Comparison of ENCODE assay signal across 8 mouse cellular contexts in the genomic region with DNA sequence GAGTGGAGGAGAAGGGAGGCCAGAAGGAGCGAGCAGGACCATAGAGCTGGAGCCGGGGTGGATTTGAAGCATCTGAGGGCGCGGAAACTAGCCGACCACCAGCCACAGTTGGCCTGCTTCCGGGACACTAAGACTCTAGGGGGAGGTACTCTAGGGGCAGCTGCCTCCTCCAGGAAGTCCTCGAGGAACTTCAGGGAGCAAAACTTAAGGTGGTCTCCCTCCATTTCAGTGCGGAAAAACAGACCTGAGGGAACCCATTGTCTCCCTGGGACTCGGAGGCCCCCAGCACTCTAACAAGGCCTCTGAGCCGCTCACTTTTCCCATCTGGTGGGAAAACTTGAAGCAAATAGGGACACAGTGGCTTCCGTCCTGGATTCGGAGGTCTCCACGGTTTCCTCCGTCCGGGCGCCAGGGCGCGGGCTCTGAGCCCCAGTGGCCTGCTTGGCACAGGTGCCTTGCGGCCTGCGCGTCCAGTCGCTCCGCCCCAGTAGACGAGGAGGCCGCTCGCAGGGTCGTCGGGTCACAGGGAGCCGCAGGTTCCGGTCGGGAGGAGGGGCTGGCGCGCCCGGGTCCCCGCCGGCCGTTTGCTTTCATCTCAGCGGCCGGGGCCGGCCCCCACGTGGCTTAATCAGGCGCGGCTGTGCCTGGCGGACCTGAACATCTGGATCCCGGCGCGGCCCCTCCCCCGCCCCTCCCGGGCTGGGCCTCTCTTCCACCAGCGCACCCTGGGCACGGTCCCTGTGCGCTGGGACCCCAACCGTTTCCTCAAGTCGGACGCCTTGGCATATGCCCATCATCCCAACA. TPM values are rescaled to one million over a fixed set of nuclear protein-coding genes. Genes with fewer than 3 reads are reported as not detected.
A peak's percentile ranks its signal among the peaks of the same experiment; 100 is the strongest.
DNase-seq lines count a peak whose midpoint lies in the region; ATAC-seq and TF ChIP-seq lines count a peak whose summit lies in the region.

No protein-coding gene starts in this region.

- no peak for ATAC-seq in heart, embryonic 15.5 days (replicated peaks; ENCODE audit: insufficient number of reproducible peaks, insufficient read depth, low FRiP score, low read depth)
- ATAC-seq in embryonic facial prominence, embryonic 13.5 days (ENCODE audit: insufficient number of reproducible peaks, insufficient read depth, low FRiP score, low TSS enrichment, low read depth), result 0 out of 2 replicates have a peak, but pooled peaks have one; percentile 18
- peak; percentile 40 for ATAC-seq in kidney, embryonic 14.5 days (ENCODE audit: low FRiP score, low TSS enrichment)
- ATAC-seq in lung, postnatal 0 days, result peak; percentile 46
- peak; percentile 18; the same call in 1 of the 2 replicates for ATAC-seq in stomach, embryonic 16.5 days (ENCODE audit: insufficient read depth, low FRiP score)
- no peak for ATAC-seq in frontal cortex, adult (ENCODE audit: low TSS enrichment)

- 3% methylated on average over 55 of the region's 55 CpGs for WGBS in heart, embryonic 15.5 days
- WGBS in embryonic facial prominence, embryonic 13.5 days, result 3% methylated on average over 52 of the region's 55 CpGs
- WGBS in kidney, embryonic 14.5 days, result 3% methylated on average over 47 of the region's 55 CpGs
- WGBS in lung, postnatal 0 days, result 4% methylated on average over 50 of the region's 55 CpGs
- 5% methylated on average over 55 of the region's 55 CpGs for WGBS in stomach, embryonic 16.5 days

- no peak overlapping the region for H3K27ac ChIP-seq in heart, embryonic 15.5 days
- peak overlapping the region; percentile 55; the same call in 1 of the 2 replicates for H3K27ac ChIP-seq in embryonic facial prominence, embryonic 13.5 days
- peak overlapping the region; percentile 59; the same call in 1 of the 2 replicates for H3K27ac ChIP-seq in kidney, embryonic 14.5 days (ENCODE audit: low read depth, low read length)
- H3K27ac ChIP-seq in lung, postnatal 0 days (ENCODE audit: low read length), result peak overlapping the region; percentile 88
- 0 out of 2 replicates have a peak overlapping the region, but pooled peaks have one; percentile 7 for H3K27ac ChIP-seq in stomach, embryonic 16.5 days (ENCODE audit: low read length)

- H3K4me3 ChIP-seq in heart, embryonic 15.5 days, result peak overlapping the region; percentile 40
- peak overlapping the region; percentile 37 for H3K4me3 ChIP-seq in embryonic facial prominence, embryonic 13.5 days
- H3K4me3 ChIP-seq in kidney, embryonic 14.5 days (ENCODE audit: low read length), result peak overlapping the region; percentile 31
- peak overlapping the region; percentile 15; the same call in 1 of the 2 replicates for H3K4me3 ChIP-seq in lung, postnatal 0 days (ENCODE audit: low read depth, low read length)
- H3K4me3 ChIP-seq in stomach, embryonic 16.5 days (replicated peaks; ENCODE audit: low read length), result peak overlapping the region; percentile 39

- no peak for TF ChIP-seq CTCF in lung, postnatal 0 days (IDR thresholded peaks at IDR 0.05)

- H3K36me3 ChIP-seq in heart, embryonic 15.5 days, result no peaks in the 10 kb centered on the region
- no peaks in the 10 kb centered on the region for H3K36me3 ChIP-seq in embryonic facial prominence, embryonic 13.5 days
- no peaks in the 10 kb centered on the region for H3K36me3 ChIP-seq in kidney, embryonic 14.5 days (ENCODE audit: control insufficient read depth, insufficient read depth, low read length)
- no peaks in the 10 kb centered on the region for H3K36me3 ChIP-seq in lung, postnatal 0 days (ENCODE audit: insufficient read depth, low read length)
- no peaks in the 10 kb centered on the region for H3K36me3 ChIP-seq in stomach, embryonic 16.5 days (ENCODE audit: control insufficient read depth, insufficient read depth, low read length)

- H3K4me2 ChIP-seq in heart, embryonic 15.5 days, result peak overlapping the region; percentile 62
- H3K4me2 ChIP-seq in embryonic facial prominence, embryonic 13.5 days, result peak overlapping the region; percentile 74
- peak overlapping the region; percentile 47 for H3K4me2 ChIP-seq in kidney, embryonic 14.5 days (replicated peaks; ENCODE audit: low read depth, low read length)
- peak overlapping the region; percentile 44 for H3K4me2 ChIP-seq in lung, postnatal 0 days (replicated peaks; ENCODE audit: low read depth, low read length)
- H3K4me2 ChIP-seq in stomach, embryonic 16.5 days (ENCODE audit: low read depth, low read length), result peak overlapping the region; percentile 57

- no peaks in the 10 kb centered on the region for H3K9me3 ChIP-seq in heart, embryonic 15.5 days (replicated peaks)
- H3K9me3 ChIP-seq in embryonic facial prominence, embryonic 13.5 days, result no peaks in the 10 kb centered on the region
- no peaks in the 10 kb centered on the region for H3K9me3 ChIP-seq in kidney, embryonic 14.5 days (ENCODE audit: control insufficient read depth, low read length)
- no peaks in the 10 kb centered on the region for H3K9me3 ChIP-seq in lung, postnatal 0 days (ENCODE audit: low read length)
- no peaks in the 10 kb centered on the region for H3K9me3 ChIP-seq in stomach, embryonic 16.5 days (replicated peaks; ENCODE audit: control insufficient read depth, low read length)

- TF ChIP-seq EP300 in lung, postnatal 0 days (IDR thresholded peaks at IDR 0.05), result no peak

- peaks cover 42% of the 10 kb centered on the region for H3K4me1 ChIP-seq in heart, embryonic 15.5 days (replicated peaks)
- peaks cover 65% of the 10 kb centered on the region for H3K4me1 ChIP-seq in embryonic facial prominence, embryonic 13.5 days
- peaks cover 27% of the 10 kb centered on the region for H3K4me1 ChIP-seq in kidney, embryonic 14.5 days (ENCODE audit: control insufficient read depth, insufficient read depth, low read length)
- peaks cover 16% of the 10 kb centered on the region for H3K4me1 ChIP-seq in lung, postnatal 0 days (ENCODE audit: insufficient read depth, low read depth, low read length)
- H3K4me1 ChIP-seq in stomach, embryonic 16.5 days (ENCODE audit: control insufficient read depth, insufficient read depth, low read length), result peaks cover 35% of the 10 kb centered on the region

- no peak for DNase-seq in heart, adult 9 months (ENCODE audit: low spot score in 2 of 2)
- peak; percentile 51 for DNase-seq in lung, postnatal 0 days (ENCODE audit: low spot score)
- DNase-seq in urinary bladder, postnatal 4 days (ENCODE audit: low spot score in 2 of 2), result no peak

- H3K27me3 ChIP-seq in heart, embryonic 15.5 days, result peaks cover 98% of the 10 kb centered on the region
- peaks cover 79% of the 10 kb centered on the region for H3K27me3 ChIP-seq in embryonic facial prominence, embryonic 13.5 days
- H3K27me3 ChIP-seq in kidney, embryonic 14.5 days (ENCODE audit: control insufficient read depth, insufficient read depth, low read length), result peaks cover 93% of the 10 kb centered on the region
- H3K27me3 ChIP-seq in lung, postnatal 0 days (replicated peaks; ENCODE audit: insufficient read depth, low read length), result peaks cover 41% of the 10 kb centered on the region
- H3K27me3 ChIP-seq in stomach, embryonic 16.5 days (ENCODE audit: control insufficient read depth, insufficient read depth, low read length), result peaks cover 86% of the 10 kb centered on the region

- peak overlapping the region; percentile 21; the same call in 1 of the 2 replicates for H3K9ac ChIP-seq in heart, embryonic 15.5 days
- H3K9ac ChIP-seq in embryonic facial prominence, embryonic 13.5 days, result peak overlapping the region; percentile 64
- no peak overlapping the region; the same call in 1 of the 2 replicates for H3K9ac ChIP-seq in kidney, embryonic 14.5 days (ENCODE audit: low read depth, low read length)
- H3K9ac ChIP-seq in lung, postnatal 0 days (replicated peaks; ENCODE audit: low read depth), result no peak overlapping the region
- H3K9ac ChIP-seq in stomach, embryonic 16.5 days (ENCODE audit: low read length), result peak overlapping the region; percentile 54; the same call in 1 of the 2 replicates

RNA-seq across cellular contexts. Expression of a gene that starts 1.0 kb away (rescaled TPM):
- 0.24 and 0.96 TPM in 2 replicates for polyA plus RNA-seq in heart, embryonic 15.5 days (2015; fragmentation: Nextera tagmentation; extraction: Ambion mirVana)
- polyA plus RNA-seq in embryonic facial prominence, embryonic 13.5 days (2015; fragmentation: Nextera tagmentation; extraction: Ambion mirVana), result 32.3 and 34.8 TPM in 2 replicates
- polyA plus RNA-seq in kidney, embryonic 14.5 days (2014; fragmentation: Nextera tagmentation; extraction: Ambion mirVana), result 8.5 and 12.4 TPM in 2 replicates
- polyA plus RNA-seq in lung, postnatal 0 days (2015; fragmentation: Nextera tagmentation; extraction: Ambion mirVana), result 4.1 and 5.2 TPM in 2 replicates
- polyA plus RNA-seq in stomach, embryonic 16.5 days (2015; fragmentation: Nextera tagmentation; extraction: Ambion mirVana), result 2.8 and 4.3 TPM in 2 replicates

RNA-seq across cellular contexts. Expression of a gene that starts 4.8 kb away (rescaled TPM):
- polyA plus RNA-seq in heart, embryonic 15.5 days (2015; fragmentation: Nextera tagmentation; extraction: Ambion mirVana), result 3.8 and 11.1 TPM in 2 replicates
- polyA plus RNA-seq in embryonic facial prominence, embryonic 13.5 days (2015; fragmentation: Nextera tagmentation; extraction: Ambion mirVana), result 152 and 159 TPM in 2 replicates
- polyA plus RNA-seq in kidney, embryonic 14.5 days (2014; fragmentation: Nextera tagmentation; extraction: Ambion mirVana), result 26.7 and 34.8 TPM in 2 replicates
- polyA plus RNA-seq in lung, postnatal 0 days (2015; fragmentation: Nextera tagmentation; extraction: Ambion mirVana), result 98.7 and 112 TPM in 2 replicates
- 3.4 and 4.9 TPM in 2 replicates for polyA plus RNA-seq in stomach, embryonic 16.5 days (2015; fragmentation: Nextera tagmentation; extraction: Ambion mirVana)

RNA-seq across cellular contexts. Expression of a gene that starts 11.4 kb away (rescaled TPM):
- polyA plus RNA-seq in heart, embryonic 15.5 days (2015; fragmentation: Nextera tagmentation; extraction: Ambion mirVana), result 8.7 and 12.7 TPM in 2 replicates
- polyA plus RNA-seq in embryonic facial prominence, embryonic 13.5 days (2015; fragmentation: Nextera tagmentation; extraction: Ambion mirVana), result 28.2 and 30.8 TPM in 2 replicates
- polyA plus RNA-seq in kidney, embryonic 14.5 days (2014; fragmentation: Nextera tagmentation; extraction: Ambion mirVana), result 14.4 and 19.2 TPM in 2 replicates
- 19.0 and 21.6 TPM in 2 replicates for polyA plus RNA-seq in lung, postnatal 0 days (2015; fragmentation: Nextera tagmentation; extraction: Ambion mirVana)
- polyA plus RNA-seq in stomach, embryonic 16.5 days (2015; fragmentation: Nextera tagmentation; extraction: Ambion mirVana), result 24.2 and 24.9 TPM in 2 replicates

RNA-seq across cellular contexts. Expression of a gene that starts 18.4 kb away (rescaled TPM):
- 116 and 117 TPM in 2 replicates for polyA plus RNA-seq in heart, embryonic 15.5 days (2015; fragmentation: Nextera tagmentation; extraction: Ambion mirVana)
- polyA plus RNA-seq in embryonic facial prominence, embryonic 13.5 days (2015; fragmentation: Nextera tagmentation; extraction: Ambion mirVana), result 169 and 178 TPM in 2 replicates
- 129 and 151 TPM in 2 replicates for polyA plus RNA-seq in kidney, embryonic 14.5 days (2014; fragmentation: Nextera tagmentation; extraction: Ambion mirVana)
- 103 and 117 TPM in 2 replicates for polyA plus RNA-seq in lung, postnatal 0 days (2015; fragmentation: Nextera tagmentation; extraction: Ambion mirVana)
- polyA plus RNA-seq in stomach, embryonic 16.5 days (2015; fragmentation: Nextera tagmentation; extraction: Ambion mirVana), result 118 and 125 TPM in 2 replicates

RNA-seq across cellular contexts. Expression of a gene that starts 22.4 kb away (rescaled TPM):
- polyA plus RNA-seq in heart, embryonic 15.5 days (2015; fragmentation: Nextera tagmentation; extraction: Ambion mirVana), result 684 and 768 TPM in 2 replicates
- polyA plus RNA-seq in embryonic facial prominence, embryonic 13.5 days (2015; fragmentation: Nextera tagmentation; extraction: Ambion mirVana), result 987 and 1,032 TPM in 2 replicates
- 1,078 and 1,559 TPM in 2 replicates for polyA plus RNA-seq in kidney, embryonic 14.5 days (2014; fragmentation: Nextera tagmentation; extraction: Ambion mirVana)
- 723 and 836 TPM in 2 replicates for polyA plus RNA-seq in lung, postnatal 0 days (2015; fragmentation: Nextera tagmentation; extraction: Ambion mirVana)
- polyA plus RNA-seq in stomach, embryonic 16.5 days (2015; fragmentation: Nextera tagmentation; extraction: Ambion mirVana), result 719 and 930 TPM in 2 replicates

Comparison
In these comparisons a context has a peak if more than half of its experiments do, and no peak if none do; other contexts are left out.
1. ATAC-seq: peak in embryonic facial prominence, embryonic 13.5 days (single experiment), kidney, embryonic 14.5 days (single experiment), lung, postnatal 0 days (single experiment) and stomach, embryonic 16.5 days (single experiment); none in heart, embryonic 15.5 days (single experiment) and frontal cortex, adult (single experiment).
2. H3K9ac ChIP-seq: peak in heart, embryonic 15.5 days (single experiment), embryonic facial prominence, embryonic 13.5 days (single experiment) and stomach, embryonic 16.5 days (single experiment); none in kidney, embryonic 14.5 days (single experiment) and lung, postnatal 0 days (single experiment).
3. Peak in every context shown above with its lines, with median percentiles within 50 percentile points of each other: H3K4me2 ChIP-seq and H3K4me3 ChIP-seq.